Mouse (Mus musculus) retina, postnatal 1 day (tissue): Measurements from ENCODE around the gene Kdm5a.
A peak's percentile ranks its signal among the peaks of the same experiment; 100 is the strongest.

Experiments used
- DNase-seq: peaks from one replicate; pipeline ENCODE4 v3.0.0-alpha.2; 2012

The Kdm5a gene

GRCm38 (mm10) chr6:120363688-120364522 lies at the start of gene Kdm5a, which contains the start of gene Ccdc77:
Kdm5a (plus strand) TSS chr6:120364124.
Ccdc77 (minus strand) TSS chr6:120364374.
- DNase-seq = peak; percentile 98

- DNase-seq = no peak
These were observed 45.5 kb upstream of the Kdm5a start for GRCm38 (mm10) chr6:120318303-120318940.

- no peak for DNase-seq
These were observed 44.8 kb upstream of the Kdm5a start for GRCm38 (mm10) chr6:120319129-120319528.

GRCm38 (mm10) chr6:120320369-120320768 lies 43.6 kb upstream of the Kdm5a start:
- DNase-seq = no peak

GRCm38 (mm10) chr6:120324295-120324927 lies 39.5 kb upstream of the Kdm5a start:
- DNase-seq = peak; percentile 87

GRCm38 (mm10) chr6:120332351-120332750 lies 31.6 kb upstream of the Kdm5a start:
- no peak for DNase-seq

- DNase-seq = no peak
These were observed 19.9 kb upstream of the Kdm5a start for GRCm38 (mm10) chr6:120343992-120344391.

GRCm38 (mm10) chr6:120349018-120349417 lies 14.9 kb upstream of the Kdm5a start:
- no peak for DNase-seq

GRCm38 (mm10) chr6:120356478-120356877 lies 7.4 kb upstream of the Kdm5a start:
- DNase-seq = no peak

GRCm38 (mm10) chr6:120356951-120357945 lies 6.7 kb upstream of the Kdm5a start:
- peak; percentile 96 for DNase-seq

GRCm38 (mm10) chr6:120362124-120362523 lies 1.8 kb upstream of the Kdm5a start:
- DNase-seq = no peak

- no peak for DNase-seq
These were observed 893 bp upstream of the Kdm5a start for GRCm38 (mm10) chr6:120362774-120363687.

GRCm38 (mm10) chr6:120364523-120364905 lies 590 bp downstream of the Kdm5a start:
- DNase-seq = no peak

GRCm38 (mm10) chr6:120365051-120365450 lies 1.1 kb downstream of the Kdm5a start:
- peak; percentile 12 for DNase-seq

- no peak for DNase-seq
These were observed 12.8 kb downstream of the Kdm5a start for GRCm38 (mm10) chr6:120376736-120377135.

- DNase-seq = no peak
These were observed 26.1 kb downstream of the Kdm5a start for GRCm38 (mm10) chr6:120390054-120390453.

- DNase-seq = no peak
These were observed 28.9 kb downstream of the Kdm5a start for GRCm38 (mm10) chr6:120392811-120393210.

GRCm38 (mm10) chr6:120395622-120396345 lies 31.9 kb downstream of the Kdm5a start:
- DNase-seq = no peak

- DNase-seq = no peak
These were observed 40.0 kb downstream of the Kdm5a start for GRCm38 (mm10) chr6:120403936-120404335.

- peak; percentile 27 for DNase-seq
These were observed 74.2 kb downstream of the Kdm5a start for GRCm38 (mm10) chr6:120438161-120438560.
